Mouse (Mus musculus) urinary bladder, postnatal 4 days (tissue): Measurements from ENCODE around the gene Ano6.
A peak's percentile ranks its signal among the peaks of the same experiment; 100 is the strongest.

Experiments used
- DNase-seq, 2 experiments: peaks; one replicate each; pipeline ENCODE4 v3.0.0; 2021 to 2022; ENCODE audit warnings: low spot score in 2 of 2

Ano6 gene

DNA sequence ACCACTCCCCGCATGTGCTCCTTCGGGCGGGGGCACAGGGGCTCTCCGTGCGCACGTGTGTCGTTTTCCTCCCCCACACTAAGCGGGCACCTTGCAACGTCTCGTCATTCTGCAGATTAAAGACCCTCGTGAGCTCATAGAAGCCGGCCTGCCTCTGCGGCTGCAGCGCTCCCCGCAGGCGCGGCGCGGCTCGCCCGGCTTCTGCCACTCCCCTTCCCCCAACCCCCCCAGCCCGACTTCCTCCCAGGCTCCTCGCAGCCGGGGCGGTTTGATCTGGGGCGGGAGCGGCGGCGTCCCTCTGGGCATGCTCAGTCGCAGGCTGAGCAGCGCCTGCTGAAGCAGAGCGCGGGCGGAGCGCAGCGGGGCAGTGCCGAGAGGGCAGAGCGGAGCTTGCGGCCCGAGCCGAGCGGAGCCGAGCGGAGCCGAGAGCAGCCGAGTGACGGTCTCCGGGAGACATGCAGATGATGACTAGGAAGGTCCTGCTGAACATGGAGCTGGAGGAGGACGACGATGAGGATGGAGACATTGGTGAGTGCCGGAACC, at the start of gene Ano6:
Ano6 (plus strand) TSS at position 315 of the 543 bp plus-strand sequence.
- peak; percentile 92 to 93 for DNase-seq

DNA sequence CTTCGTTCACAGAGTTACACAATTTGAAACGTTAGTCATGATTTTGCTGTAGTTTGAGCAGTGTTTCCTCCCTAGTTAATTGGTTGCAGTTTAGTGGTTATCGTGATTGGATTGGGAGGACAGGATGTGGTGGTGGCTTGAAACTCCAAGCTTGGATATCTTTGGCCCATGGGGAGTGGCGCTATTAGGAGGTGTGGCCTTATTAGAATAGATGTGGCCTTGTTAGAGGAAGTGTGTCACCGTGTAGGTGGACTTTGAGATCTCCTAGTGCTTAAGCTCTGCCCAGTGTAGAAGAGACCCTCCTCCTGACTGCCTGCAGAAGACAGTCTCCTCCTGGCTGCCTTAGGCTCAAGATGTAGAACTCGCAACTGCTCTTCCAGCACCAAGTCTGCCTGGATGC, 47.7 kb upstream of the Ano6 start:
- no peak for DNase-seq

DNA sequence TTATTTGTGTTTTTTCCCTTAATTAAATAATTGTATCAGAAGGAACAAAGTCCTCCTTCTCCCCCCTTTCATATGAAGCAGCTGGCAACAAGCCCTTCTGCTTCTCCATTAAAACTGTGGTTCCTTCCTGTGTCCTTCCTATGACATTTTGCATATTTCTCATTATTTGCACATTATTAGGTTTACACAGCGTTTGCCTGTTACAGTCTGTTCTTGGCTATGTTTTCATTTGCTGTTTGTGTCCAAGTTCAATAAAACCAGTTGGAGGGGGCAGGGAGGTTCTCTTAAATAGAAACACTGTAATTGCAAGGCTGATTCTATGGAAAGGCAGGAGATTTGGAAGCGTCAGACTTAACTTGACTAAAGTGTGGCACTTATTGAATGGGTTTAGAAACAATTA, 46.8 kb upstream of the Ano6 start:
- no peak for DNase-seq

DNA sequence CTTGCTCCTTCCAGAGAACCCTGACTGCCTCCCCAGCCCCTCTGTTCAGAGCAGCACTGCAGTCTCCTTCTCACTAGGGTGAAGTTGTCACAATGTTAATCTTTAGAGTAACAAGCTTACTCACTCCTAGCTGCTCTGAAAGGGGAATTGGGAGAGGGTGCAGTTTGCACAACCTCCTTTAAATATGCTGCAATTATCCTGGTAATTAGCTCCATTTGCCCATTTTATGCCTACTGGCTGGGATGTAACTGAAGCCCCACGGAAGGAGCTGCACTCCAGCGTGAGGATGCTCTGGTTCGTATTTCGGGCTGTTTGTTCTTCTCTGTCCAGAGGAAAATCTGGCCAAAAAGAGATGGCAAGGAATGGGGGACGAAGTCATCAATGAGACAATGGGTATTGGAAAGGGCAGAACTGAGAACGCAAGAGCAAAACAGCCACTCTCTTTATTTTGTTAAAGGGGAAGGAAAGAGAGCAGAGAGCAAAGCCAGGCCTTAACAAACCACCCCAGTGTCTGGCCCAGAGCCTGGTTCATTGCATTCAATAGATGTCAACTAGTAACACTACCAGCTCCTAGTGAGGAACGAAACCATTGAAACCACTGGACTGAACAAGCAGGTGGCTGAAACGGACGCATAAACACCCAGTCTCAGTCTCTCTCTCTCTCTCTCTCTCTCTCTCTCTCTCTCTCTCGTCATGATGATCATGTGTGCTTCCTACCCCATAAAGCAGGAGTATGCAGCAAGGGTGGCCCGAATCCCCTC, 45.1 kb upstream of the Ano6 start:
- no peak for DNase-seq

DNA sequence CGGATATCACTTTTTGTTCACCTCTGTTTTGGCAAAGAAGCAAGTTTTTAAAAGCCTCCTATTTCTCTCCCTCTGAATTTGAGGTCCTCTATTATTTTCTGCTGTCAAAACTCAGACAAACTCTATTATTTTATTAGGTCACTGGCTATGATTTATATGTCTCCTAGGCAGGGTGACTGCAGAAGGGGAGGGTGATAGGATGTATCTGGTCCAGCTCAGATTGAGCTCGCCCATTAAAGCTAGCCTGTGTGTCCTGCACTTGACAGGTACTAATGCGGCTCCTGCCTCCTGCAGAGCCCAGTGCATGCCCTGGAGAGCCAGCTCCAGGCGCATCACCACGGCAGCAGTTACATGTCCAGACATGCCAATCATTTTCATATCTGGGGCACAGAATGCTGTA, 44.1 kb upstream of the Ano6 start:
- no peak for DNase-seq

DNA sequence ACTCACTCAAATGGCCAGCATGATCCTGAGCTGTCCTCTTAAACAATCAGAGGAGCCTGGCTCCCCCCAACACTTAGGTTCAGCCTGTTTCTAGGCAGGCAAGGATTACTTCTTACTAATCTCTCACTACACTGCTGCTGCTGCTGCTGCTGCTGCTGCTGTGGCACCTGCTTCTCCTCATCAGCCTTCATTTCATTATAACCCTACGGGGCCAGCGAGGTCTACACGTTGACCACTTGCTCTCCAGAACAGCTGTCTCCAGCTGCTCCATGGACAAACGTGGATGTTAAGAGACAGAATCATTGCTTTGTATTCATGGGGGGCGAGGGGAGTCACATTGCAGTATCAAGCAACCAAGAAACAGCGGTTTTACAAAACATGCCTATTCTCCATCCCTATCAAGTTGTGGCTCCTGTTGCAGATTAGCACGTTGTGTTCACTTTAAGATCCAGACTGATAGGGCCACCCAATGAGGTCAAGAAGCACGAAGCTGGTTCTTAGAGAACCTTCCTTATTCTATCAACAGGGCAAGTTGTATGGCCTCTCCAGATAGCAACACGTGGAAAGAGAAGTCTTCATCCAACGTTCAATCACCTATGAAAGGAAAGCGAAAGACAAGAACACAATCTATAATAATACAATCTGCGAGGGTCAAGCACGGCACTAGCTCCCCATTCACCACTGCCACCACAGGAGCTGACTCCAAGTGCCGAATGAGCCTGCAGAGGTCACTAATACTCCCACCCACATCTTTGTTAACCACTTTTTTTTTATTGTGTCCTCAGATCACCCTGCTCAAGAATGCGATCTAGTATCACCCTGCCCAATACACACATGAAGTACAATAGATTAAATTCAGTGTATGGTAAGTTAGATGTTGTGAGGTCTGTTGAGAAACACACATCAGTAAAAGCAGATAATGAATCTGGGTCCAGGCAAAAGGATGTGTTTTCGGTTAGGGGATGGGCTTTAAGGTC, 43.4 kb upstream of the Ano6 start:
- no peak for DNase-seq

DNA sequence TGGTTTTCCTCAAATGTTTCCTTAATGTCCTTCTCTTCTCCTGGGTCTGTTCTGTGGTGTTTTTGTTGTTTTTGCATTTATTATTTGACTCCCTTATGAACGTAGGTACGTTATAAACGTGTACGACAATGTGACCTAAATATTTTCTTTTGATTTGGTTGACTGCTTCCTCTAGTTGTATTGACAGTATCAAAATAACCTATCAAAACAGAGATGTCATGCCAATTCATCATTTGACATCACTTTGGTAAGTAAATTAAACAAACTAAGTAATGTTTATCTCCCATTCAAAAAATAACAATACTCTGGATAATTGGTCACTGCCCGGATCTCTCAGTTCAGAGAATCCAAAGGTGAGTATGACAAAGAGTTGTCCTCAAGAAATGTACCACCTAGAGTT, 41.4 kb upstream of the Ano6 start:
- DNase-seq, result no peak

DNA sequence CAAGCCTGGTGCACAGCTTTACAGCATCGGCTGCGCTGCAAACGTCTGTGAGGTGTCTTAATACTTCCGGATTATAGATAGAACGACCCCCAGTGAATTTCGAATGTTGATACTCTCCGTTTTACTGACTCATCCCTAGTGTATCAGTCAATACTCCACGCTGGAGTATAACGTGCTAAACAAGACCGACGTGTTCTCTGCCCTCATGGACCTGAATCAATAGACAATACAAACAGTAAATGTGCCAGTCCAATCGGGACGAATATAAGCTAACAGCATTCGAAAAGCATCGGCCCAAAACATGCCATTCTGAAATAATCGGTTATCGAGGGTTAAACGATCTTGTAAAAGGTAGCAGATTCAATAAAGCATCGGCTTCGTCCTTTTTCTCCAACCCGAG, 40.6 kb upstream of the Ano6 start:
- no peak for DNase-seq

DNA sequence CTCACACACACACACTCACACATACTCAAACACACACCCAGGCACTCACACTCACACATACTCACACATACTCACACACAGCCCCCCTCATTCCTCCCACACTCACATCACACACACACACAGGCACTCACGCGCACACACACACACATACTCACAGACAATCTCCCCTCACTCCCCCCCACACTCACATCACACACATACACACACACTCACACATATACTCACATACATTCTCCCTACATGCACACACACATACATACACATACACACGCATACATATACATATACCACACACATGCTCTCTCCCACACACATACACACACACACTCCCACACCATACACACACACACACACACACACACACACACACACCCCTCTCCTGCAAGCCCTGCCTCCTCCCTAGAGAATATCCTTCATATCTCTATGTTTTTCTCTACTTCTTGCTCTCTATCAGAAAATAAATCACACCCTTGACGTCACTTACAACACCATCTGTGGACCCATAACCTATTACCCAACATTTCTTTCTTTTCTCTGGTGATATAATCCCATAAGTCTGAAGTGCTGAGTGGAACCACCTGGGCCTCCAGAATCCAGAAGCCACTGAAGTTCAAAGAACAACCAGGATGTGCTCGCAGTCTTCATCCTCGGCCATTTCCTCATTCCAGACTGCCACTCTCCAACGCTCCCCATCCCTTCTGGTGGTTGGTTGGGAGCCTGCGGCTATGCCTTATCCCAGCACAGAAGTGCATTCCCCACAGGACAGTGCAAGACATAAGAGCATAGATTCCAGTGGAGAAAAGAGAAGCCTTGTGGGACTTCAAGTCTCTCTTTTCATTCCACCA, 38.6 kb upstream of the Ano6 start:
- no peak for DNase-seq

DNA sequence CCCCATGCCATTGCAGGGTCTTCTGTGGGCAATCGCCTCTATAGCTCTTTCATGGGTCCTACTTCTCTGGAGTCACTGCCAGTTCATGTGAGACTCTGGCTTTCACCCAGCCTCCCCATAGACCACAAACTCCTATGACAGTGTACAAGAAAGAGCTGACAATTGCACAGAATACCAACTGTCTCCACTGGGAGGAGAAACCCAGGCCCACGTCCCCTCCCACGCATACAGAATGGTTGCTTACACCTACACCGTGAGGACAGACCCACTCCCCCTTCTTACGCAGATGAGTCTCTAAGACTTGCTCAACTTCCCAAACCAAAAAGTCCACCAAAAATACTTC, 38.0 kb upstream of the Ano6 start:
- no peak for DNase-seq

DNA sequence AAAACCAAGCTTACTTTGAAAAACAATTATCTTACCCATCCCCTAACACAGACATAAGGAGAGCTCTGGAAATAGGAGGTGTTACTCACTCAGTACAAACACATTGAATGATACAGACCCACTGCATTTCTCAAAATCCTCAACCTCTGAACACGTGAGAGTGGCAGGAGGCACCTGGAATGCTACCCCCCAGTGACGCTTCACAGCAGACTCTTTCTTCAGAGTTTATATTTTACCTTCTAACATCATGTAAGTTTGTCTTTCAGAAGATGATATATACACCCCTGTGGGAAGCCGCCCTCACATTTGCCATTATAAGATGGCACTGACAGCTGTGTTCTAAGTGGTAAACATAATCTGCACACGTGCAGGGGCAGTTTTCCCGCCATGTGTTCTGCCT, 37.6 kb upstream of the Ano6 start:
- DNase-seq, result no peak

DNA sequence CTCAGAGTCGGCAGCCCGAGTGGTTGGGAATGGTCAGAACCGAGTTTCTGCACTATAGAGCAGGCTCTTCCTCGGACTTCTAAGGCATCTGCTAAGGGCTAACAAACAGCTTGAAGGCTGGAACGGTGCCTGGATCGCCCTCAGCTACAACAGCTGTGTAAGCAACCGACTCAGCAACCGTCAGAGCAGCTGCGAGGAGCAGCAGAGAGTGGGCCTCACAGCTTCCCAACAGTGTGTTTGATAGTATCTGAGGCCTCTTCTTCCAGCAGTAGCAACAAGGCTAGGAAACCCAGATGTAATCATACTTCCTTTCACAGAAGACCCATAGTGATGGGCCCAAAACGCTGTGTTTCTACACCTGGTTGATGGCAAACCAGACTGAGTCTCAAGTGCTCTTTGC, 33.5 kb upstream of the Ano6 start:
- DNase-seq, result peak; percentile 75 to 76

DNA sequence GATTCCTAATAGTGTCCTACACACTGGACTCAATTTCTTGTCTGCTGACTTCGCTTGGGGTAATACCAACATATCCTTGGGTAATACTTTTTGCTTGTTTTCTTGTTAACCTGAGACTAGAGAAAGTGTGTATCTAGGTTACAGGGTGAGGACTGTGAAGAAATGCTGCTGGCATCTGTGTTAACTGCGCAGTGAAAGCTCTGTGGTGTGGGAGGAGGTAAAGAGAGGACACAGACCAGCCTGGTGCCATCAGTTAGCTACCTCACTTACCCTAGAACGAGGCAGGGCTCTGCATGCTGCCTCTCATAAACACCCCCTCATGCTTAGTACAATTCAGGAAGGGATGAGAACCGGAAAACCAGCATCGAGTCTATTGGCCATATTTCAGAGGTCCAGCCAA, 32.6 kb upstream of the Ano6 start:
- no peak for DNase-seq

DNA sequence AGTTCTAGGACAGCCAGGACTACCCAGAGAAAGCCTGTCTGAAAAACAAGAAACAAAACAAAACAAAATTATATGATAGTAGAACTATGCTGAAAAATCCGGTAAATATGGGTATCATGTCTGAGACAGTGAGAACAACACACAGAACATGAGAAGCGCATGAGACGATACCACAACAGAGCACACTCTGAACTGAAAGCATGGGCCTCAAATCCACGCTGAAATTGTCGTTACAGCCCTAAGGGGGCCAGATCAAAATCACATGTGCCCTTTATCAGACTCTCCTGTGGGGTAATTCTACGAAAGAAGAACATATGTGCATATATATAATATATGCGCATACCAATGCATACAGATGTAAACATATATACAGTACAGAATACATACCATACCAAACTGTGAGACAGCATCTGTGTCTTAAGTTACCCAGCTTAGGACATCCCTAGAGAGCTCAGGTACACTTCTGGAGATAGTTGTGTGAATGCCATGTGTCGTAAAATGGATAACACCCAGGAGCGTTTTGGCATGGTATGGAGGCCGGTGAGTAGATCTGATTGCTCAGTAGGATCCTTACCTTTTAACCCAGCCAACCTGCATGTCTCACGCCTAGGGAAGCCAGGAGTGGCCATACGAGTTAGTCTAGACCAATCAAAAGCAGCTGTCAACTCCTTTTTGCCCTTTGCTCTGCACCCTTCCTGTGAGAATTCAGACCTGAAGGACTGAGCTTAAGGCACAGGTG, 31.8 kb upstream of the Ano6 start:
- no peak for DNase-seq

DNA sequence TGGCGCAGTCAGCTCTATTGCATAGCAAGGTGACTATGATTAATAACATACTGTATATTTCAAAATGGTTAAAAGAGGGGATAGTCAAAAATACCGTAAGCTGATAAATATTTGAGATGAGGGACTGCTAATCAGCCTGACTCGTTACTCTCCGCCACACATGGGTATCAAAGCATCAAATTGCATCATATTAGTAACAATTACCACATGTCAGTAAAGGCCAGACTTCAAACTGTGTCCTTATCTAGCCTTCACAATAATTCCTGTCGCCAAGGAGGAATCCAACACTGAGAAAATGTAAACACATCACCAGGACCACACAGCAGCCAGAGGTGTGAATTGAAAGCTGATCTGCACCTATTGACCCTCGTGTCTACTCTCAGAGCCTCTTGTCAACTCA, 30.8 kb upstream of the Ano6 start:
- DNase-seq, result no peak

DNA sequence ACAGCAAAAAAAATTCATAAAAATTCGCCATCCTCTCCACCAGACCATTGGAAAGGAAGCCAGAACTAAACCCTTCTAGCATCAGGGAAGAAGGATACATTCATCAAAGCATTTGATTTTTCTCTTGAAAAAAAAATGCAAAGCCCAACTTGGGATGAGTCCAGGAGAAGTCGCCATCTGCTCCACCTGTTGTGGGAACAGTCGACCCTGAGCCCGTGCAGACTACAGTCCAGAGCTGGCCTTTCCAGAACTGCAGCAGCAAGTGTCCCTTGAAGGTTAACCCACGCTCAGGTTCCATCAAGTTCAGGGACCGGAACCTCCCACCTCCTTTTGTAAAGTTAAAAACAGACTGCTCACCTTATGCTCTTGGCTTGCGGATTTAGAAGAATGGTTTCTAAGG, 29.2 kb upstream of the Ano6 start:
- DNase-seq, result no peak

DNA sequence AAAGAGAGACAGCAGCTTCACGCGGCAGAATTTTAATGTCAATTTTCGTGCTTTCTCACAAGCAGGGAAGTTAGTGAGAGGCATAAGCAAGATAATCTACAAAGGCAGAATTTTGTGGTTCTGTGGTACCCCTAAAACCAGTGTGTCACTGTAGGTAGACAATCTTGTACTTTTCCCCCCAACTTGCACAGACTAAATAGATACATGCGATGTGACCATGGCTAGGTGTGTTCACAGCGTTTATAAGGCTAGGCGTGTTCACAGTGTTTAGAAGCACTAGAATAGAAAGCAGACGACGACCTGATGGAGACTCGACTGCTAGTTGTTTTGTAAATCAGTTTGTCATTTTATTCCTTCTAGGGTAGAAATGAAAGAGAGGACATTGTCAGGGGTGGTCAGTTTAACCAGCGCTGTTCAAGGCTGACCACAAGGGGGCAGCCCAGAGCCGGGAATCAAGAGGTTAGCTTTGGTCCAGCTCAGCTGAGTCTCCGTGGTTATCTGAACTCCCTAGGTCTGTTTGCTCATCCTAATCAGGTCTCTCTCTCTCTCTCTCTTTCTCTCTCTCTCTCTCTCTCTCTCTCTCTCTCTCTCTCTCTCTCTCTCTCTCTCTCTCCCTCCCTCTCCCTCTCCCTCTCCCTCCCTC, 27.9 kb upstream of the Ano6 start:
- peak; percentile 63 to 87 for DNase-seq

DNA sequence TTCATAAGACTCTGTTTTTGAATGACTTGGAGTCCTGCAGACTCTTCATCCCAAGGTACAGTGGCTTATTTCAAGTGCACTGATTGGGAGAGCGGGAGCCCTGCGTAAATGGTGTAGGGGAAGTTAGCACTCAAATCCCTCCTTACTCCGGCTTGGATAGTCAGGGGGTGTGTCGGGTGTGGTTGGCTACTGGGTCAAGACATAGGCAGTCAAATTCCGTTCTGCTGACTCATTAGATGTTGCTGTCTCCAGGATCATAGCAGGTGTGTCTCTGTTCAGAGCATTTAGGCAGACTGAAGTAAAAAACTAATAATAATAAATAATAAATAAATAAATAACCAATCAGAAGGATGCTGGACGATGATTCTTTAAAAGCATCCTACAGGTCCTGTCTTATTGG, 27.2 kb upstream of the Ano6 start:
- no peak for DNase-seq

DNA sequence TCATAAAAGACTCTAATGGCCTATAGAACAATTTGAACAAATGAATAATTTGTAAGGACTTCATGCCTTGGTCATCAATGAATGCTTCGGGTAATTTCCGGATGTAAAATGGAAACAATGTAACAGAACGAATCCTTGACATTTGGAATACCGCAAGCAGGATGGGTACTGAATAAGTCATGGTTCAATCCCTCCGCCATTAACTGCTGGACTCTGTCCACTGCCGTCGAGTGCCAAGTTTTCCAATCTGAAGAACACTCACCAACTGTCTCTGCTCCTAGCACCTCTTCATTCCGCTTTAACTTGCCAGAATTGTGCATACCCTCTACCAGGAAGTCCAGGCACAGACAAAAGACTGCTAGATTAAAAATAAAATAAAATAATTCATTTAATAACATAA, 25.4 kb upstream of the Ano6 start:
- no peak for DNase-seq

DNA sequence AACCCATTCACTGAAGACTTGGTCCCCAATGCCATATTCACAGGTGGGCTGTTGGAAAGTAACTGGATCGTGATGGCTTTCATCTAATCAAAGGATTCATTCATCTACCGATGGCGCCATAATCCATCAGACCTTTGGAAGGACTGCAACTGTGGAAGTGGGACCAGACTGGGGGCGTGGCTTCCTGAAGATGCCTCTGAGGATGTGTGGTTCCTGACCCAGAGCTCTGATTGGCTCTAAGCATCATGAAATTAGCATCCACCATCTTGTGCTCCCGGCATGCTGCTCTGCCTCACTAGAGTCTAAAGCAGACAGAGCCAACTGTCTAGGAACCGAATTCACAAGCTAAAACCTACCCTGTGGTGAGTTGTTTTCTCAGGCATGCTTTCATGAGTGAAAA, 24.7 kb upstream of the Ano6 start:
- DNase-seq, result no peak

DNA sequence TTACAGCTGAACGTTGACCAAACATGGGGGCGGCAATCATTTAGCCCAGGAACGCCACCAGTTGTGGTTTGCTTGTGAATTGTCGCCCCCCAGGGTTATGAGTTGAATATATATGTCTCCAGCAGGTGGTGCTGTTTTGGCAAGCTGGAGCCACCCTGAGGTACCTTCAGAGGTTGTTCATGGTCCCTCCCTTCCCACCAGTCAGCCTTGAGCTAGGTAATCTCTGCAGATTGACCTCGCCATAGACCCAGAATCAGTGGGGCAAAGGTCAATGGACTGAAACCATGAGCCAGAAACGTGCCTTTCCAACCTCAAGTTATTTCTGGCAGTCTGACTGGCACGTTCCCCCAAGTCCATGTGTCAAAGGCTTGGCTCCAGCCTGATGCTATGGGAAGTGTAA, 22.8 kb upstream of the Ano6 start:
- DNase-seq, result no peak
